Mouse (Mus musculus): ENCODE results near the gene Drg1.

GRCm38 (mm10) chr11:3267133-3267532, 918 bp upstream of the Drg1 start:
- no peak for TF ChIP-seq POLR2A (IDR thresholded peaks at IDR 0.05; ENCODE audit: borderline replicate concordance, insufficient read depth, low read length)
- TF ChIP-seq CTCF (IDR thresholded peaks at IDR 0.05; ENCODE audit: borderline replicate concordance, insufficient read depth, low read depth, low read length) = no peak
